Mouse (Mus musculus): ENCODE measurements around the gene Fam89a. TPM values are rescaled to one million over a fixed set of nuclear protein-coding genes. Genes with fewer than 3 reads are reported as not detected.
A peak's percentile ranks its signal among the peaks of the same experiment; 100 is the strongest.

Gene Fam89a
- 6.9 and 8.0 TPM in 2 replicates for polyA plus RNA-seq (2011; ENCODE audit: insufficient read depth, insufficient read length, low read depth, missing spikeins)

DNA sequence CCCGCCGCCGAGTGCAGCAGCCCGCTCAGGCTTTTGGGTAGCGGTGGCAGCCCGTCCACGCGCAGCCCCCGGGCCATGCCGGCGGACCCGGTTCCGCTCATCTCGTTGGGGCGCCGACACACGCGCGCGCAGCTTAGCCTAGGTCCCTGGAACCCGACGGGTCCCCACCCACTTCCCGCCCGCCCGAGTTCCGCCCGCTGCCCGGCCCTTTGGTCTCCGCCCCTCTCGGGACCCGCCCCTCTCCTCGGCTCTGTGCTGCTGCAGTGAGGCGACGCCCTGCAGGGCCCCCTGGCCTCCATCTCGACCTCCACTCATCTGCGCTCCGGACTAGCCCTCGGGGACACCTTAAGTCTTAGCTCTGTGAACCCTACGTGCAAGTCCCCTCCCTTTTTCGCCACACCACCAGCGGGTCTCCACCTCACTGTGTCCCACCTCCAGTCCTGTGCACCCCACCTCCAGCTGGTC lies at the start of gene Fam89a:
Gene Fam89a (minus strand): TSS at position 124 of the 465 bp plus-strand sequence.
- Histone ChIP-seq H3K4me3 (ENCODE audit: low read depth, low read length) (peak within 1 kb of the TSS; percentile 68), H3K27ac (ENCODE audit: insufficient read depth, low read length) (no peak within 1 kb of the TSS), H3K36me3 (ENCODE audit: control insufficient read depth, insufficient read depth, low read length, poor library complexity, severe bottlenecking) (no peaks in the 10 kb centered on the region), H3K27me3 (ENCODE audit: control insufficient read depth, insufficient read depth, low read length, poor library complexity, severe bottlenecking) (peaks cover 6% of the 10 kb centered on the region), H3K4me1 (ENCODE audit: control insufficient read depth, insufficient read depth, low read length) (no peaks in the 10 kb centered on the region), H3K9ac (ENCODE audit: low read depth, poor library complexity, severe bottlenecking) (peak within 1 kb of the TSS; percentile 80), H3K9me3 (replicated peaks; ENCODE audit: control insufficient read depth, insufficient read depth, low read length, poor library complexity, severe bottlenecking) (no peaks in the 10 kb centered on the region)
- TF ChIP-seq POLR2A (IDR thresholded peaks at IDR 0.05; ENCODE audit: insufficient read depth, low read length) (no peak), EP300 (IDR thresholded peaks at IDR 0.05; ENCODE audit: insufficient read depth, low read depth, low read length) (no peak), CTCF (IDR thresholded peaks at IDR 0.05; ENCODE audit: low read depth, low read length) (no peak)

DNA sequence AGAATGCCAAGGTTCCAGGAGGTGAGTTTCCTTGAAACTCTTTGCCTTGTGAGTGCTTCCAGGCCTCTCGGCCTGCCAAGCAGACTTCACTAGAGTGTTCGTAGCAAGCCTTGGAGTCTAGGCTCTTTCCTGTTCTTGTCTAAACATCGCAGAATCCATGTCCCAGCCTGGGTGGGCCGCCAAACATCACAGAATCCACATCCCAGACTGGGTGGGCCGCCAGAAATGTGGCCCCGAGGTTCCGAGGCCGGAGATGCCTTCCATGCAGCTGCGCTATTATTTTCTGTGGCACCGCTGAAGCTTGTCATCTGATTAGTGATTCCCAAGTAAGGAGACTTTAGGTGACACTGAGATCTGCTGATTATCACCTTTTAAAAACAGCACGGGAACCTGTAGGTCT lies 48.9 kb upstream of the Fam89a start:
- H3K27me3 ChIP-seq (ENCODE audit: control insufficient read depth, insufficient read depth, low read length, poor library complexity, severe bottlenecking): peaks cover 4% of the 10 kb centered on the region
- no peak overlapping the region for H3K4me3 ChIP-seq (ENCODE audit: low read depth, low read length)
- H3K4me1 ChIP-seq (ENCODE audit: control insufficient read depth, insufficient read depth, low read length): no peaks in the 10 kb centered on the region
- no peak overlapping the region for H3K9ac ChIP-seq (ENCODE audit: low read depth, poor library complexity, severe bottlenecking)
- H3K9me3 ChIP-seq (replicated peaks; ENCODE audit: control insufficient read depth, insufficient read depth, low read length, poor library complexity, severe bottlenecking): no peaks in the 10 kb centered on the region
- H3K27ac ChIP-seq (ENCODE audit: insufficient read depth, low read length): peak overlapping the region; percentile 38; the same call in 1 of the 2 replicates
- TF ChIP-seq POLR2A (IDR thresholded peaks at IDR 0.05; ENCODE audit: insufficient read depth, low read length) (no peak), EP300 (IDR thresholded peaks at IDR 0.05; ENCODE audit: insufficient read depth, low read depth, low read length) (peak; percentile 83), CTCF (IDR thresholded peaks at IDR 0.05; ENCODE audit: low read depth, low read length) (no peak)
- no peaks in the 10 kb centered on the region for H3K36me3 ChIP-seq (ENCODE audit: control insufficient read depth, insufficient read depth, low read length, poor library complexity, severe bottlenecking)

GRCm38 (mm10) chr8:124795781-124796488 lies 44.3 kb upstream of the Fam89a start:
- no peaks in the 10 kb centered on the region for H3K4me1 ChIP-seq (ENCODE audit: control insufficient read depth, insufficient read depth, low read length)
- no peak overlapping the region for H3K9ac ChIP-seq (ENCODE audit: low read depth, poor library complexity, severe bottlenecking)
- no peak overlapping the region for H3K27ac ChIP-seq (ENCODE audit: insufficient read depth, low read length)
- H3K27me3 ChIP-seq (ENCODE audit: control insufficient read depth, insufficient read depth, low read length, poor library complexity, severe bottlenecking): peaks cover 29% of the 10 kb centered on the region
- no peak for TF ChIP-seq CTCF (IDR thresholded peaks at IDR 0.05; ENCODE audit: low read depth, low read length)
- no peak for TF ChIP-seq EP300 (IDR thresholded peaks at IDR 0.05; ENCODE audit: insufficient read depth, low read depth, low read length)
- TF ChIP-seq POLR2A (IDR thresholded peaks at IDR 0.05; ENCODE audit: insufficient read depth, low read length): no peak
- H3K4me3 ChIP-seq (ENCODE audit: low read depth, low read length): no peak overlapping the region
- H3K9me3 ChIP-seq (replicated peaks; ENCODE audit: control insufficient read depth, insufficient read depth, low read length, poor library complexity, severe bottlenecking): no peaks in the 10 kb centered on the region
- no peaks in the 10 kb centered on the region for H3K36me3 ChIP-seq (ENCODE audit: control insufficient read depth, insufficient read depth, low read length, poor library complexity, severe bottlenecking)

DNA sequence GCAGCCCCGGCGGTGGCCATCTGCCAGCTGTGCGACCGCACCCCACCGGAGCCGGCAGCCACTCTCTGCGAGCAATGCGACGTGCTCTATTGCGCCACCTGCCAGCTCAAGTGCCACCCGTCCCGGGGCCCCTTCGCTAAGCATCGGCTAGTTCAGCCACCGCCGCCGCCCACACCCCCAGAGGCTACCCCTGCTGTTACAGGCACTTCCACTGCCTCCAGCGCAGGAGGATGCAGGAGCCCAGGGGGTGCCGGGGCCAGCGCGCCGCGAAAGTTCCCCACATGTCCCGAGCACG lies 42.8 kb upstream of the Fam89a start:
- Histone ChIP-seq H3K4me3 (ENCODE audit: low read depth, low read length) (peak overlapping the region; percentile 59), H3K36me3 (ENCODE audit: control insufficient read depth, insufficient read depth, low read length, poor library complexity, severe bottlenecking) (no peaks in the 10 kb centered on the region), H3K27ac (ENCODE audit: insufficient read depth, low read length) (no peak overlapping the region), H3K9me3 (replicated peaks; ENCODE audit: control insufficient read depth, insufficient read depth, low read length, poor library complexity, severe bottlenecking) (no peaks in the 10 kb centered on the region), H3K9ac (ENCODE audit: low read depth, poor library complexity, severe bottlenecking) (peak overlapping the region; percentile 32; the same call in 1 of the 2 replicates), H3K4me1 (ENCODE audit: control insufficient read depth, insufficient read depth, low read length) (no peaks in the 10 kb centered on the region), H3K27me3 (ENCODE audit: control insufficient read depth, insufficient read depth, low read length, poor library complexity, severe bottlenecking) (peaks cover 29% of the 10 kb centered on the region)
- TF ChIP-seq CTCF (IDR thresholded peaks at IDR 0.05; ENCODE audit: low read depth, low read length): peak; percentile 36
- no peak for TF ChIP-seq POLR2A (IDR thresholded peaks at IDR 0.05; ENCODE audit: insufficient read depth, low read length)

GRCm38 (mm10) chr8:124793661-124794485 lies 42.2 kb upstream of the Fam89a start:
- no peaks in the 10 kb centered on the region for H3K36me3 ChIP-seq (ENCODE audit: control insufficient read depth, insufficient read depth, low read length, poor library complexity, severe bottlenecking)
- H3K27ac ChIP-seq (ENCODE audit: insufficient read depth, low read length): no peak overlapping the region
- peak overlapping the region; percentile 32 for H3K9ac ChIP-seq (ENCODE audit: low read depth, poor library complexity, severe bottlenecking)
- no peaks in the 10 kb centered on the region for H3K4me1 ChIP-seq (ENCODE audit: control insufficient read depth, insufficient read depth, low read length)
- TF ChIP-seq CTCF (IDR thresholded peaks at IDR 0.05; ENCODE audit: low read depth, low read length): no peak
- TF ChIP-seq POLR2A (IDR thresholded peaks at IDR 0.05; ENCODE audit: insufficient read depth, low read length): no peak
- TF ChIP-seq EP300 (IDR thresholded peaks at IDR 0.05; ENCODE audit: insufficient read depth, low read depth, low read length): no peak
- peak overlapping the region; percentile 59 for H3K4me3 ChIP-seq (ENCODE audit: low read depth, low read length)
- H3K9me3 ChIP-seq (replicated peaks; ENCODE audit: control insufficient read depth, insufficient read depth, low read length, poor library complexity, severe bottlenecking): no peaks in the 10 kb centered on the region
- peaks cover 29% of the 10 kb centered on the region for H3K27me3 ChIP-seq (ENCODE audit: control insufficient read depth, insufficient read depth, low read length, poor library complexity, severe bottlenecking)

Data from ES-Bruce4 (cell line).